Mouse (Mus musculus) left cerebral cortex, adult 18-20 months (tissue): Measurements from ENCODE around the gene Slc35b2. TPM values are rescaled to one million over a fixed set of nuclear protein-coding genes. Genes with fewer than 3 reads are reported as not detected.

ENCODE experiments used
- DNase-seq, 2 experiments: peaks; one replicate each; pipeline ENCODE4 v3.0.0; 2021 to 2022; ENCODE audit warnings: low spot score in 2 of 2, mixed read lengths in 1 of 2
- total RNA-seq, 2 experiments: library from RNA; stranded (reverse); gene quantifications; 2 replicates each; pipeline ENCODE4 v1.2.3; 2021

Gene Slc35b2
- total RNA-seq, 2 experiments from 2014 or later: 26.0 to 30.0 TPM

- no peak for DNase-seq
Measured at GRCm38 (mm10) chr17:45598376-45598775, 34.7 kb downstream of the Slc35b2 start.

- no peak for DNase-seq
Measured at GRCm38 (mm10) chr17:45598891-45599290, 35.2 kb downstream of the Slc35b2 start.

DNA sequence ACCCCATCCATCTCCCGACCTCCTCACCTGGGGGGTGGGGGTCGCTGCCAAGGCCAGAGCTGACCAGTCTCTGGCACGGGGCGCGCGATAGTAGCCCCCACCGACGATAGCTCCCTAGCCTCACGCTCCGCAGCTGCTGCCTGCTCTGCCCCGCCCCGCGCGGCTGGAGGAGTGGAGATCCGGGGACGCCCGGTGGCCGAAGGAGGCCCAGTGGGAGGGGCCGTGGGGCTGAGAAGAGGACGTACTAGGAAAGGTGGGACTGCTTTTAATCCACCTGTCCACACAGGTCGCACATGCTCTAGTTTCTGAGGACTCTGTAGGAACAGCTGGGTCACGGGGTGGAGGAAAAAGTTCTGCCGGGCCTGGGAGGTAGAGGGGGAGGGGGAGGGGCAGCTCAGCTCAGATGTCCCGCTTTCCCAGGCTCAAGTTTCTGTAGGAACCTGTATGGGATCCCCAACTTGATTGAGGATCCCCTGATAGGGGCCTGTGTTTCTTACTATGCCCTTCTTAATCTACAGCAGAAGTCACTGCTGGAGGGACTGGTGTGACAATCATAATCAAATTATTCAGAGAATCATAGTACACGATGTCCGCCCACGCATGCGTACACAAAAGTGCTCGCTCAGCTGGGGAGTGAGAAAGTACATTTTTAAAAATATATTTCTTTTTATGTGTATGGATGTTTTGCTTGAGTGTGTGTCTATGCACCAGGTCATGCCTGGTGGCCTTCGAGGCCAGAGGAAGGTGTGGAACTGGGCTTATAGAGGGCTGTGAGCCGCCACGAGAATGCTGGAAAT is 36.0 kb downstream of the Slc35b2 start, which contains the start of gene Slc29a1:
Slc29a1 (minus strand) TSS at position 161 of the 797 bp plus-strand sequence.
- no peak for DNase-seq

DNA sequence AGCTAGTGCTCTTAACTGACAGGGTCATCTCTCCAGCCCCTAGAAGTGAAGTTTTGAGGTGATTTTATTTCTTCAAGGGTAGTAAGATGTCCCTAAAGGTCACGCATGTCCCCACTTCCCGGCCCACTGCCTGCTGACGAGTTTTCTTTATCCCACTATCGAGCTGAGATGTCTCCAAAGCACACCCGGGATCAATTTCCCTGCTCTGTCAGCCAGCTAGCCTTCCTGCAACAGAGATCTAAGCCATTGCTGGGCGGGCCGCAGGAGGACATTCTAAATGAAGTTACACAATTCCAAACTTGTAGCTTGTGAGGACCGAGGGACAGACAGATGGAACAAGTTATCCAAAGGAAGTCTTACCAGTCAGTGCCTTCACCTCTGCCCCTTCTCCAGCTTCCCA is 36.6 kb downstream of the Slc35b2 start:
- DNase-seq: no peak

DNA sequence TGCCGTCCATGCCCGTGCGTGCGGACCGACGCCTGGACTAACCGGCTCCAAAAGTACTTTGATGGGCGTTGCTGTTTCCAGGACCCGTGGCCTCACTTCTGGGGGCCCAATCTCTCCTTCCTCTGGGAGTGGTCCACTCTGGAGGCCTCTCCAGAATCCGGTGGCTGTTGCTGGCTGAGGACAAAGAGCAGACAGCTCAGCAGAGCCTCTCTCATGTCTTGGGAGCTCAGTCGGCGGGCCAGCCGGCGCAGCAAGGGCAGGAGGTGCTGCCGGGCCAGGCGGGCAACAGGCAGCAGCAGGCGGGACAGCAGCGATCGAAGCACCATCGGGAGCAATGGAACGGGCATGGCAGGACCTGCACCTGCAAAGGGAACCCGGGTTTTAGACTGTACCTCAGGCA is 37.7 kb downstream of the Slc35b2 start:
- DNase-seq: no peak

DNA sequence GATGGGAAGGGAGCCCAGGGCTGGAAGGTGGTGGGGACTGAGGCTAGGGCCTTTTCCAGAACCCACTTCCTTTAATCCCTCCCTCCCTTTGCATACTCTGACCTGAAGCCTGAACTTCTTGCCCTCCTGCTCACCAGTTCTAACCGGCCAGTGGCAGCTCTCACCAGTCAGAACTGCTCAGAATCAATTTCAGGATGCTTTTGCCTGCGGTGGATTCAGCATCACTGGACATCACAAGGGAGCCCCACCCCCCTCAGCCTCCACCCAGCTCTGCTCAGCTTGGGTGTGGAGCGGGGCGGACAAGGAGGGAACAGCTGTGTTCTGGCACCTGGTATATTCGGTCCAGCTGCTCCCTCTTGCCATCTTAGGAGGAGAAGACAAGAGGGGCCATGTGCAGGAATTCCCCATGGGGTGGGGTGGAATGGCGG is 38.2 kb downstream of the Slc35b2 start, which contains the start of gene Mymx:
Mymx (minus strand) TSS at position 226 of the 428 bp plus-strand sequence.
- DNase-seq: no peak

DNA sequence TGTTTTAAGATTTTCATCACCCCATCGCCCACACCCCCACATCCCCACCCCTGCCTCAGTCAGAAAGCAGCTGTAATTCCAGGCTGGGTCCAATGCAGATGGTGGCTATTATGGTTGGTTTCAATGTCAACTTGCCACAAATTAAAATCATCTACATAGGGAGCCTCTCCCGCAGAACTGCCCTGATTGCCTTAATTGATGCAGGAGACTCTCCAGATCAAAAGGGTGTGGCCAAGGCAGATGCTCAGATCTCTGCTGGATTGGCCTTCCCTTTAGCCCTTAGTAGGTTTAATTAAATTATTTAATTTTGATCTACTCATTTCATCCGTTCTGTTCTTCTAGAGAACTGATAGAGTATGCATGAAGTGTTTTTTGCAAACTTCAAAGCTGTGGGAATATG is 39.3 kb downstream of the Slc35b2 start:
- no peak for DNase-seq

GRCm38 (mm10) chr17:45606992-45607879 is 43.6 kb downstream of the Slc35b2 start:
- DNase-seq: no peak

- DNase-seq: no peak
Measured at GRCm38 (mm10) chr17:45608396-45608795, 44.7 kb downstream of the Slc35b2 start.

GRCm38 (mm10) chr17:45610144-45610866 is 46.6 kb downstream of the Slc35b2 start:
- no peak for DNase-seq

- no peak for DNase-seq
Measured at GRCm38 (mm10) chr17:45612008-45612407, 48.3 kb downstream of the Slc35b2 start.

DNA sequence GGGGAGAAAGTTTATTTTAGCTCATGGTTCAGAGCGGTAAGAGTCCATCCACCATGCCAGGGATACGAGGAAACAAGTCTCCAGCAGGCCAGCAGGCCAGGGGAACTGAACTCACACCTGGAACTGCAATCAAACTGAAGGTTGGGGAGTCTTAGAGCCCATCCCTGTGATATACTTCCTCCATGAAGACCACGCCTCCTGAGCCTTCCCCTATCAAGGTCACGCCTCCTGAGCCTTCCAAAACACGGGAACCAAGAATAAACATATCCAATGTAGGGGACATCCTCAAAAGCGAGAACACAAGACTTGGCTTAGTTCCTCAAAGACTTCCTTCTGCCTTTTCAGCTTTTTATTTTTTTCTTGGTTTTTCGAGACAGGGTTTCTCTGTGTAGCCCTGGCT is 49.2 kb downstream of the Slc35b2 start:
- no peak for DNase-seq

- no peak for DNase-seq
Measured at GRCm38 (mm10) chr17:45616046-45616650, 52.5 kb downstream of the Slc35b2 start.

GRCm38 (mm10) chr17:45616679-45617078 is 53.0 kb downstream of the Slc35b2 start:
- no peak for DNase-seq

Other genes starting within 250 kb of the Slc35b2 start
- 10 to 100 TPM; 60.8 to 61.4 TPM for gene Cdc5l, start 130.1 kb upstream of the Slc35b2 start, total RNA-seq
- gene Spats1, start 88.5 kb upstream of the Slc35b2 start, total RNA-seq: 1 to 10 TPM; 4.7 to 6.2 TPM
- gene Aars2, start 57.0 kb upstream of the Slc35b2 start, total RNA-seq: 10 to 100 TPM; 24.1 to 25.6 TPM
- gene Tcte1, start 40.4 kb upstream of the Slc35b2 start, total RNA-seq: 1 to 10 TPM in 1 of 2 experiments, under 1 TPM in 1; 0.94 to 1.4 TPM
- gene Tmem151b, start 14.2 kb upstream of the Slc35b2 start, total RNA-seq: 100 to 1,000 TPM; 129 to 136 TPM
- gene Nfkbie, start 8.2 kb upstream of the Slc35b2 start, total RNA-seq: 1 to 10 TPM; 1.8 to 2.8 TPM
- gene Hsp90ab1, start 9.4 kb downstream of the Slc35b2 start, total RNA-seq: 1,000 to 10,000 TPM; 1,506 to 1,598 TPM
- gene Slc29a1, start 35.7 kb downstream of the Slc35b2 start, total RNA-seq: 10 to 100 TPM; 21.7 to 28.0 TPM
- not detected for gene Mymx, start 38.2 kb downstream of the Slc35b2 start, total RNA-seq
- under 1 TPM; 0.33 to 0.91 TPM for gene Capn11, start 95.5 kb downstream of the Slc35b2 start, total RNA-seq
- 10 to 100 TPM; 42.0 to 45.8 TPM for gene Mrpl14, start 122.4 kb downstream of the Slc35b2 start, total RNA-seq
- 100 to 1,000 TPM; 158 to 170 TPM for gene Tmem63b, start 123.0 kb downstream of the Slc35b2 start, total RNA-seq
- gene 1600014C23Rik, start 170.0 kb downstream of the Slc35b2 start, total RNA-seq: not detected